Mouse (Mus musculus) lung, embryonic 14.5 days (tissue): ENCODE measurements around the gene Mapkapk5. TPM values are rescaled to one million over a fixed set of nuclear protein-coding genes. Genes with fewer than 3 reads are reported as not detected.

Source experiments
- ATAC-seq: fragments of 200-750 bp; cut with Nextera tagmentation; 2 replicates; pipeline ENCODE4 v1.8.0; 2017; ENCODE audit warnings: mild to moderate bottlenecking, moderate TSS enrichment, moderate library complexity; ENCODE audit not compliant: insufficient read depth
- DNase-seq: peaks from one replicate; pipeline ENCODE4 v3.0.0-alpha.2; 2015
- H3K27ac ChIP-seq: fragments of 300-500 bp; sonication (generic); 2 replicates; pipeline ENCODE4 v1.5.1; 2014; ENCODE audit warnings: low read depth, mild to moderate bottlenecking, moderate library complexity
- H3K27me3 ChIP-seq: fragments of 300-500 bp; sonication (generic); 2 replicates; pipeline ENCODE4 v1.6.1; 2014; ENCODE audit warnings: low read length, control low read depth; ENCODE audit not compliant: insufficient read depth
- H3K36me3 ChIP-seq: fragments of 300-500 bp; sonication (generic); 2 replicates; pipeline ENCODE4 v1.6.1; 2014; ENCODE audit warnings: control low read depth; ENCODE audit not compliant: insufficient read depth
- H3K4me1 ChIP-seq: fragments of 300-500 bp; sonication (generic); 2 replicates; pipeline ENCODE4 v1.6.1; 2014; ENCODE audit warnings: antibody characterized with exemption, control low read depth; ENCODE audit not compliant: insufficient read depth
- H3K4me2 ChIP-seq: fragments of 300-500 bp; sonication (generic); 2 replicates; pipeline ENCODE4 v1.6.1; 2014; ENCODE audit warnings: mild to moderate bottlenecking
- H3K4me3 ChIP-seq: fragments of 300-500 bp; sonication (generic); 2 replicates; pipeline ENCODE4 v1.5.1; 2014; ENCODE audit warnings: low read depth, low read length
- H3K9ac ChIP-seq: fragments of 300-500 bp; sonication (generic); 2 replicates; pipeline ENCODE4 v1.6.1; 2014
- H3K9me3 ChIP-seq: fragments of 300-500 bp; sonication (generic); 2 replicates; pipeline ENCODE4 v1.6.1; 2016; ENCODE audit warnings: low read depth, low read length, control low read depth
- CTCF ChIP-seq: IDR thresholded peaks from 2 replicates; pipeline ENCODE4 v1.5.1; 2016; ENCODE audit warnings: antibody characterized with exemption, low read depth
- WGBS: fragments of 180-500 bp; shearing (Covaris S2); extraction: QIAGEN DNeasy Blood & Tissue Kit; methylation state at CpG from one replicate; pipeline ENCODE4 v1.1.7; 2014; 5-methylcytosine and 5-hydroxymethylcytosine counted together
- polyA plus RNA-seq: library from polyadenylated mRNA; unstranded; fragments of >200 nt; fragmentation: Nextera tagmentation; extraction: Ambion mirVana; gene quantifications from 2 replicates; pipeline ENCODE4 v1.2.1, GENCODE M21; 2014

Gene Mapkapk5
- polyA plus RNA-seq, 1 experiment from 2014 or later: 55.1 TPM

GRCm38 (mm10) chr5:121591417-121592063 is 45.8 kb upstream of the Mapkapk5 start:
- ATAC-seq (no peak), DNase-seq (peak; percentile 42)
- 53% methylated on average over 11 of the region's 11 CpGs for WGBS
- Histone ChIP-seq H3K4me1 (peaks cover 10% of the 10 kb centered on the region), H3K27me3 (no peaks in the 10 kb centered on the region), H3K4me3 (no peak overlapping the region), H3K4me2 (peak overlapping the region; percentile 93), H3K9ac (no peak overlapping the region), H3K9me3 (no peaks in the 10 kb centered on the region), H3K36me3 (no peaks in the 10 kb centered on the region), H3K27ac (no peak overlapping the region)
- TF ChIP-seq CTCF: no peak

GRCm38 (mm10) chr5:121589928-121590327 is 44.2 kb upstream of the Mapkapk5 start:
- Histone ChIP-seq H3K27ac (no peak overlapping the region), H3K27me3 (no peaks in the 10 kb centered on the region), H3K4me1 (peaks cover 18% of the 10 kb centered on the region), H3K9ac (no peak overlapping the region), H3K4me3 (no peak overlapping the region), H3K9me3 (no peaks in the 10 kb centered on the region), H3K4me2 (no peak overlapping the region), H3K36me3 (no peaks in the 10 kb centered on the region)
- TF ChIP-seq CTCF: no peak
- DNase-seq: no peak
- WGBS: 83% methylated on average over 6 of the region's 6 CpGs
- ATAC-seq: no peak

GRCm38 (mm10) chr5:121586400-121587039 is 40.8 kb upstream of the Mapkapk5 start:
- Histone ChIP-seq H3K4me2 (peak overlapping the region; percentile 37), H3K9me3 (no peaks in the 10 kb centered on the region), H3K4me1 (peaks cover 23% of the 10 kb centered on the region), H3K27ac (peak overlapping the region; percentile 48), H3K36me3 (no peaks in the 10 kb centered on the region), H3K27me3 (no peaks in the 10 kb centered on the region), H3K9ac (no peak overlapping the region), H3K4me3 (no peak overlapping the region)
- TF ChIP-seq CTCF: no peak
- peak; percentile 77 for ATAC-seq
- 36% methylated on average over 6 of the region's 6 CpGs for WGBS
- peak; percentile 84 for DNase-seq

- Histone ChIP-seq H3K9me3 (no peaks in the 10 kb centered on the region), H3K4me1 (peaks cover 23% of the 10 kb centered on the region), H3K4me2 (no peak overlapping the region), H3K27me3 (no peaks in the 10 kb centered on the region), H3K36me3 (no peaks in the 10 kb centered on the region), H3K4me3 (no peak overlapping the region), H3K27ac (peak overlapping the region; percentile 48), H3K9ac (no peak overlapping the region)
- no peak for ATAC-seq
- DNase-seq: no peak
- TF ChIP-seq CTCF: no peak
- 90% methylated on average over 5 of the region's 5 CpGs for WGBS
Observed at GRCm38 (mm10) chr5:121585699-121586098, 40.0 kb upstream of the Mapkapk5 start.

DNA sequence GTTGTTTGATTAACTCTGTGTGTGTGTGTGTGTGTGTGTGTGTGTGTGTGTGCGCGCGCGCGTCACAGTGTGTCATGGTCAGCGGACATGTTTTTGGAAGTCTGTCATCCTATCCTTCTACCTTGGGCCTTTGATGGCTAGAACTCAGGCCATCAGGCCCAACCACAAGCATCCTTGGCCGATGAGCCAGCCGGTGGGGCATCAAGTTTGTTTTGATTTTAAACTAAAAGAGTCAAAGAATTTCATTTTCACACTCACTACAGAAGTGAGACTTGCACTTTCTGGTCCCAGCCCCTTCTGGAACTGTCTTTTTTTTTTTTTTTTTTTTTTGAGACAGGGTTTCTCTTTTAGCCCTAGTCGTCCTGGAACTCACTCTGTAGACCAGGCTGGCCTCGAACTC is 39.3 kb upstream of the Mapkapk5 start:
- Histone ChIP-seq H3K9me3 (no peaks in the 10 kb centered on the region), H3K4me2 (no peak overlapping the region), H3K27me3 (no peaks in the 10 kb centered on the region), H3K27ac (no peak overlapping the region), H3K9ac (no peak overlapping the region), H3K4me3 (no peak overlapping the region), H3K4me1 (peaks cover 23% of the 10 kb centered on the region), H3K36me3 (peaks cover 5% of the 10 kb centered on the region)
- TF ChIP-seq CTCF: no peak
- WGBS: 87% methylated on average over 10 of the region's 10 CpGs
- no peak for DNase-seq
- no peak for ATAC-seq

- peaks cover 23% of the 10 kb centered on the region for H3K4me1 ChIP-seq
- peak; percentile 80 for TF ChIP-seq CTCF
Observed at GRCm38 (mm10) chr5:121583765-121584501, 38.2 kb upstream of the Mapkapk5 start.

GRCm38 (mm10) chr5:121581945-121582344 is 36.2 kb upstream of the Mapkapk5 start:
- WGBS: 88% methylated on average over 8 of the region's 8 CpGs
- no peak for TF ChIP-seq CTCF
- no peak overlapping the region for H3K9ac ChIP-seq
- H3K9me3 ChIP-seq: no peaks in the 10 kb centered on the region
- no peak overlapping the region for H3K4me3 ChIP-seq
- no peaks in the 10 kb centered on the region for H3K27me3 ChIP-seq
- H3K27ac ChIP-seq: no peak overlapping the region
- peaks cover 31% of the 10 kb centered on the region for H3K36me3 ChIP-seq
- DNase-seq: no peak
- peaks cover 17% of the 10 kb centered on the region for H3K4me1 ChIP-seq
- H3K4me2 ChIP-seq: no peak overlapping the region
- no peak for ATAC-seq

More at GRCm38 (mm10) chr5:121583765-121584501, 38.2 kb upstream of the Mapkapk5 start:
- 50% methylated on average over 12 of the region's 12 CpGs for whole genome bisulfite sequencing
- Histone ChIP-seq H3K4me2 (0 out of 2 replicates have a peak overlapping the region, but pooled peaks have one; percentile 12), H3K4me3 (no peak overlapping the region), H3K9me3 (no peaks in the 10 kb centered on the region), H3K9ac (no peak overlapping the region), H3K27me3 (no peaks in the 10 kb centered on the region), H3K27ac (peak overlapping the region; percentile 51; the same call in 1 of the 2 replicates), H3K36me3 (peaks cover 16% of the 10 kb centered on the region)
- peak; percentile 68 for ATAC-seq
- DNase-seq: peak; percentile 93
